Mouse (Mus musculus) olfactory bulb, adult 2 months (tissue): Measurements from ENCODE around the gene Sox6.

Experiments
- CTCF ChIP-seq: fragments of 200-500 bp; IDR thresholded peaks from 2 replicates; pipeline ENCODE4 v1.5.1; 2012; ENCODE audit warnings: low read depth, mild to moderate bottlenecking, low read length, moderate library complexity; ENCODE audit not compliant: insufficient read depth
- POLR2A ChIP-seq: fragments of 200-500 bp; IDR thresholded peaks from 2 replicates; pipeline ENCODE4 v1.6.1; 2012; ENCODE audit warnings: mild to moderate bottlenecking, low read depth, low read length, moderate library complexity; ENCODE audit not compliant: insufficient read depth

- no peak for TF ChIP-seq CTCF
- TF ChIP-seq POLR2A, result no peak
These were observed 571.8 kb downstream of the Sox6 start for GRCm38 (mm10) chr7:115466811-115467210.
